Mouse (Mus musculus): ENCODE data around the gene Wdr53. TPM values are rescaled to one million over a fixed set of nuclear protein-coding genes. Genes with fewer than 3 reads are reported as not detected.
A peak's percentile ranks its signal among the peaks of the same experiment; 100 is the strongest.
"Not testable (repeated sequence)": the region's sequence is repeated elsewhere in the genome, so short reads cannot be mapped to it uniquely, and the experiment has no call there.

Gene Wdr53
- polyA plus RNA-seq, 1 experiment from 2014 or later: 13.6 TPM

GRCm38 (mm10) chr16:32239428-32240312 lies 7.4 kb upstream of the Wdr53 start:
- H3K4me3 ChIP-seq (replicated peaks): no peak overlapping the region
- no peak overlapping the region for H3K27ac ChIP-seq (replicated peaks)
- no peak for ATAC-seq (ENCODE audit: low FRiP score)
- peaks cover 9% of the 10 kb centered on the region for H3K4me1 ChIP-seq
- WGBS: 93% methylated on average over 2 of the region's 2 CpGs
- H3K27me3 ChIP-seq (replicated peaks): no peaks in the 10 kb centered on the region
- H3K9ac ChIP-seq (replicated peaks): no peak overlapping the region
- H3K4me2 ChIP-seq: no peak overlapping the region
- H3K9me3 ChIP-seq (replicated peaks): no peaks in the 10 kb centered on the region
- peaks cover 14% of the 10 kb centered on the region for H3K36me3 ChIP-seq

GRCm38 (mm10) chr16:32243901-32244300 lies 3.1 kb upstream of the Wdr53 start:
- H3K27me3 ChIP-seq (replicated peaks): no peaks in the 10 kb centered on the region
- H3K4me3 ChIP-seq (replicated peaks): no peak overlapping the region
- H3K4me1 ChIP-seq: peaks cover 32% of the 10 kb centered on the region
- WGBS: 90% methylated on average over 3 of the region's 3 CpGs
- H3K9me3 ChIP-seq (replicated peaks): no peaks in the 10 kb centered on the region
- H3K27ac ChIP-seq (replicated peaks): no peak overlapping the region
- no peak overlapping the region for H3K4me2 ChIP-seq
- no peak for ATAC-seq (ENCODE audit: low FRiP score)
- H3K36me3 ChIP-seq: no peaks in the 10 kb centered on the region
- H3K9ac ChIP-seq (replicated peaks): no peak overlapping the region

GRCm38 (mm10) chr16:32246351-32246791 lies 656 bp upstream of the Wdr53 start:
- peak; percentile 70 for ATAC-seq (ENCODE audit: low FRiP score)
- H3K9ac ChIP-seq (replicated peaks): peak overlapping the region; percentile 92
- 2% methylated on average over 40 of the region's 41 CpGs for WGBS

GRCm38 (mm10) chr16:32264225-32264624 lies 17.2 kb downstream of the Wdr53 start:
- H3K4me1 ChIP-seq; H3K36me3 ChIP-seq; H3K27me3 ChIP-seq (replicated peaks); H3K4me2 ChIP-seq; H3K9ac ChIP-seq (replicated peaks); H3K4me3 ChIP-seq (replicated peaks); H3K9me3 ChIP-seq (replicated peaks); ATAC-seq (ENCODE audit: low FRiP score); H3K27ac ChIP-seq (replicated peaks): not testable (repeated sequence)
- 87% methylated on average over 2 of the region's 2 CpGs for WGBS

More at GRCm38 (mm10) chr16:32246351-32246791, 656 bp upstream of the Wdr53 start:
- Histone ChIP-seq H3K36me3 (no peaks in the 10 kb centered on the region), H3K4me2 (peak overlapping the region; percentile 80), H3K4me3 (replicated peaks) (peak overlapping the region; percentile 94), H3K27ac (replicated peaks) (peak overlapping the region; percentile 94), H3K27me3 (replicated peaks) (no peaks in the 10 kb centered on the region), H3K4me1 (peaks cover 32% of the 10 kb centered on the region), H3K9me3 (replicated peaks) (no peaks in the 10 kb centered on the region)

GRCm38 (mm10) chr16:32271291-32271690 lies 24.3 kb downstream of the Wdr53 start, which contains the start of gene Smco1:
TSS of gene Smco1 (plus strand) at chr16:32271468.
- Histone ChIP-seq H3K4me2 (no peak within 1 kb of the TSS), H3K27me3 (replicated peaks) (no peaks in the 10 kb centered on the region), H3K36me3 (no peaks in the 10 kb centered on the region), H3K4me3 (replicated peaks) (no peak within 1 kb of the TSS), H3K4me1 (no peaks in the 10 kb centered on the region), H3K27ac (replicated peaks) (no peak within 1 kb of the TSS), H3K9me3 (replicated peaks) (no peaks in the 10 kb centered on the region), H3K9ac (replicated peaks) (no peak within 1 kb of the TSS)
- 88% methylated on average over 11 of the region's 11 CpGs for WGBS
- ATAC-seq (ENCODE audit: low FRiP score): no peak

- Histone ChIP-seq H3K4me2 (no peak overlapping the region), H3K4me1 (peaks cover 9% of the 10 kb centered on the region), H3K9me3 (replicated peaks) (no peaks in the 10 kb centered on the region), H3K4me3 (replicated peaks) (no peak overlapping the region), H3K27ac (replicated peaks) (no peak overlapping the region), H3K9ac (replicated peaks) (no peak overlapping the region), H3K36me3 (no peaks in the 10 kb centered on the region), H3K27me3 (replicated peaks) (no peaks in the 10 kb centered on the region)
- 60% methylated on average over 9 of the region's 9 CpGs for WGBS
- ATAC-seq (ENCODE audit: low FRiP score): no peak
Measured at GRCm38 (mm10) chr16:32273338-32273737, 26.3 kb downstream of the Wdr53 start.

GRCm38 (mm10) chr16:32275041-32275440 lies 28.0 kb downstream of the Wdr53 start:
- Histone ChIP-seq H3K9me3 (replicated peaks) (no peaks in the 10 kb centered on the region), H3K36me3 (no peaks in the 10 kb centered on the region), H3K27me3 (replicated peaks) (no peaks in the 10 kb centered on the region), H3K4me3 (replicated peaks) (no peak overlapping the region), H3K4me1 (peaks cover 24% of the 10 kb centered on the region), H3K4me2 (no peak overlapping the region), H3K9ac (replicated peaks) (no peak overlapping the region), H3K27ac (replicated peaks) (no peak overlapping the region)
- WGBS: 89% methylated on average over 6 of the region's 6 CpGs
- no peak for ATAC-seq (ENCODE audit: low FRiP score)

- H3K27me3 ChIP-seq (replicated peaks): no peaks in the 10 kb centered on the region
- no peak overlapping the region for H3K4me3 ChIP-seq (replicated peaks)
- H3K9me3 ChIP-seq (replicated peaks): no peaks in the 10 kb centered on the region
- H3K27ac ChIP-seq (replicated peaks): no peak overlapping the region
- no peaks in the 10 kb centered on the region for H3K36me3 ChIP-seq
- H3K4me2 ChIP-seq: no peak overlapping the region
- no peak overlapping the region for H3K9ac ChIP-seq (replicated peaks)
- WGBS: 86% methylated on average over 1 of the region's 1 CpGs
- ATAC-seq (ENCODE audit: low FRiP score): no peak
- peaks cover 31% of the 10 kb centered on the region for H3K4me1 ChIP-seq
Measured at GRCm38 (mm10) chr16:32275830-32276229, 28.8 kb downstream of the Wdr53 start.

GRCm38 (mm10) chr16:32277308-32278256 lies 30.6 kb downstream of the Wdr53 start, which contains the start of gene Rnf168:
TSS of gene Rnf168 (plus strand) at chr16:32277459.
- peak within 1 kb of the TSS; percentile 79 for H3K4me3 ChIP-seq (replicated peaks)
- peaks cover 39% of the 10 kb centered on the region for H3K4me1 ChIP-seq
- no peaks in the 10 kb centered on the region for H3K27me3 ChIP-seq (replicated peaks)
- H3K9ac ChIP-seq (replicated peaks): peak within 1 kb of the TSS; percentile 87
- H3K36me3 ChIP-seq: no peaks in the 10 kb centered on the region
- under 1% methylated on average over 75 of the region's 75 CpGs for WGBS
- H3K27ac ChIP-seq (replicated peaks): peak within 1 kb of the TSS; percentile 96
- peak within 1 kb of the TSS; percentile 66 for H3K4me2 ChIP-seq
- ATAC-seq (ENCODE audit: low FRiP score): peak; percentile 95
- no peaks in the 10 kb centered on the region for H3K9me3 ChIP-seq (replicated peaks)

GRCm38 (mm10) chr16:32278396-32278795 lies 31.4 kb downstream of the Wdr53 start:
- Histone ChIP-seq H3K36me3 (peaks cover 5% of the 10 kb centered on the region; the same call in 1 of the 2 replicates), H3K9me3 (replicated peaks) (no peaks in the 10 kb centered on the region), H3K4me1 (peaks cover 39% of the 10 kb centered on the region), H3K4me2 (peak overlapping the region; percentile 66), H3K9ac (replicated peaks) (peak overlapping the region; percentile 87), H3K27ac (replicated peaks) (peak overlapping the region; percentile 96), H3K27me3 (replicated peaks) (no peaks in the 10 kb centered on the region), H3K4me3 (replicated peaks) (peak overlapping the region; percentile 79)
- ATAC-seq (ENCODE audit: low FRiP score): no peak
- 56% methylated on average over 7 of the region's 7 CpGs for WGBS

GRCm38 (mm10) chr16:32280211-32280610 lies 33.2 kb downstream of the Wdr53 start:
- Histone ChIP-seq H3K4me3 (replicated peaks) (peak overlapping the region; percentile 25), H3K9ac (replicated peaks) (0 out of 2 replicates have a peak overlapping the region, but pooled peaks have one; percentile 17), H3K36me3 (peaks cover 23% of the 10 kb centered on the region), H3K27ac (replicated peaks) (no peak overlapping the region), H3K27me3 (replicated peaks) (no peaks in the 10 kb centered on the region), H3K4me1 (peaks cover 39% of the 10 kb centered on the region), H3K9me3 (replicated peaks) (no peaks in the 10 kb centered on the region), H3K4me2 (peak overlapping the region; percentile 66)
- ATAC-seq (ENCODE audit: low FRiP score): no peak
- 83% methylated on average over 8 of the region's 8 CpGs for whole genome bisulfite sequencing

All from neural tube, embryonic 15.5 days (tissue).